Mouse (Mus musculus) thymus, postnatal 14 days (tissue): Measurements from ENCODE around the gene Tmem121b.
A peak's percentile ranks its signal among the peaks of the same experiment; 100 is the strongest.

Experiments
- DNase-seq: peaks from one replicate; pipeline ENCODE4 v3.0.0; 2021

Gene Tmem121b

GRCm38 (mm10) chr6:120463884-120464283, 29.7 kb downstream of the Tmem121b start:
- DNase-seq, result peak; percentile 80

GRCm38 (mm10) chr6:120463086-120463871, 30.3 kb downstream of the Tmem121b start, which contains the start of gene Il17ra:
Gene Il17ra (plus strand): TSS chr6:120463247.
- peak; percentile 95 for DNase-seq

GRCm38 (mm10) chr6:120462251-120462650, 31.4 kb downstream of the Tmem121b start:
- no peak for DNase-seq

- no peak for DNase-seq
These were observed 32.4 kb downstream of the Tmem121b start for GRCm38 (mm10) chr6:120461217-120461616.

- no peak for DNase-seq
These were observed 35.9 kb downstream of the Tmem121b start for GRCm38 (mm10) chr6:120457751-120458150.

GRCm38 (mm10) chr6:120457074-120457473, 36.5 kb downstream of the Tmem121b start:
- no peak for DNase-seq

GRCm38 (mm10) chr6:120454627-120455077, 39.0 kb downstream of the Tmem121b start:
- DNase-seq, result no peak

GRCm38 (mm10) chr6:120453556-120453955, 40.1 kb downstream of the Tmem121b start:
- DNase-seq, result no peak

GRCm38 (mm10) chr6:120453103-120453445, 40.5 kb downstream of the Tmem121b start:
- no peak for DNase-seq

- no peak for DNase-seq
These were observed 41.1 kb downstream of the Tmem121b start for GRCm38 (mm10) chr6:120452384-120453102.

GRCm38 (mm10) chr6:120450208-120450607, 43.4 kb downstream of the Tmem121b start:
- DNase-seq, result no peak

GRCm38 (mm10) chr6:120443363-120444355, 49.9 kb downstream of the Tmem121b start:
- no peak for DNase-seq

GRCm38 (mm10) chr6:120442171-120442749, 51.3 kb downstream of the Tmem121b start:
- no peak for DNase-seq
